Mouse (Mus musculus) midbrain, embryonic 16.5 days (tissue): ENCODE results near the gene Polr1a. TPM values are rescaled to one million over a fixed set of nuclear protein-coding genes. Genes with fewer than 3 reads are reported as not detected.

ENCODE experiments used
- ATAC-seq: fragments of 200-750 bp; cut with Nextera tagmentation; 2 replicates; pipeline ENCODE4 v1.8.0; 2017; ENCODE audit warnings: moderate TSS enrichment
- H3K27ac ChIP-seq: fragments of 300-500 bp; sonication (generic); 2 replicates; pipeline ENCODE4 v1.5.1; 2014; ENCODE audit warnings: mild to moderate bottlenecking, low read length, mixed read lengths
- H3K27me3 ChIP-seq: fragments of 300-500 bp; sonication (generic); 2 replicates; pipeline ENCODE4 v1.6.1; 2014; ENCODE audit warnings: low read depth, low read length, mixed read lengths; ENCODE audit not compliant: control insufficient read depth, insufficient read depth
- H3K36me3 ChIP-seq: fragments of 300-500 bp; sonication (generic); 2 replicates; pipeline ENCODE4 v1.6.1; 2014; ENCODE audit warnings: mild to moderate bottlenecking, low read length, moderate library complexity, mixed read lengths; ENCODE audit not compliant: control insufficient read depth, insufficient read depth
- H3K4me1 ChIP-seq: fragments of 300-500 bp; sonication (generic); 2 replicates; pipeline ENCODE4 v1.6.1; 2014; ENCODE audit warnings: mild to moderate bottlenecking, low read length, mixed read lengths; ENCODE audit not compliant: control insufficient read depth, insufficient read depth
- H3K4me2 ChIP-seq: fragments of 300-500 bp; sonication (generic); 2 replicates; pipeline ENCODE4 v1.6.1; 2014; ENCODE audit warnings: mild to moderate bottlenecking, low read length, mixed read lengths
- H3K4me3 ChIP-seq: fragments of 300-500 bp; sonication (generic); 2 replicates; pipeline ENCODE4 v1.5.1; 2014; ENCODE audit warnings: low read depth, mild to moderate bottlenecking, low read length, moderate library complexity, mixed read lengths
- H3K9ac ChIP-seq: fragments of 300-500 bp; sonication (generic); 2 replicates; pipeline ENCODE4 v1.6.1; 2014; ENCODE audit warnings: low read depth, low read length, mixed read lengths
- H3K9me3 ChIP-seq: fragments of 300-500 bp; sonication (generic); replicated peaks from 2 replicates; pipeline ENCODE4 v1.6.1; 2014; ENCODE audit warnings: mild to moderate bottlenecking, low read length, mixed read lengths; ENCODE audit not compliant: control insufficient read depth, poor library complexity, severe bottlenecking
- WGBS: fragments of 180-500 bp; shearing (Covaris S2); extraction: QIAGEN DNeasy Blood & Tissue Kit; methylation state at CpG from one replicate; pipeline ENCODE4 v1.1.7; 2014; 5-methylcytosine and 5-hydroxymethylcytosine counted together
- polyA plus RNA-seq: library from polyadenylated mRNA; unstranded; fragments of >200 nt; fragmentation: Nextera tagmentation; extraction: Ambion mirVana; gene quantifications from 2 replicates; pipeline ENCODE4 v1.2.1, GENCODE M21; 2015

The Polr1a gene
- polyA plus RNA-seq, 1 experiment from 2014 or later, result 18.6 TPM

DNA sequence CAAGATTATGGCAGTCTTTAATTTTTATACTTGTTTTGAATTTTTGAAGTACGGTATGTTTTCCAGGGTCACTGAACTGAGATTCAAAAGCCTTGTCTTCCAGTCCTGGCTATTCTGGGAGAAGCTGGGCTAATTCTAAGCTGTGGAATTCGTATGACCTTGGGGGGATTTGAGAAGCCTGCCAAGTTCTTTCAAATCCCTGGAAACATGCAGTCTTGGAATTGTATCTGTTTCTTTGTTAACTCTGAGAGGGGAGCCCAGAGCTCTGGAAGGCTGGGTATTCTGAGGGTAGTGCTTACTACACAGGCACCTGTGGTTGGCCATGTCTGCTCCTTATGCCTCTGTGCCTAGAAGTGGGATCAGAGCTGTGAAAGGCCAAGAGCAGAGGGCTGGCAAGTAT lies 26.9 kb downstream of the Polr1a start:
- no peaks in the 10 kb centered on the region for H3K9me3 ChIP-seq
- no peak overlapping the region for H3K4me3 ChIP-seq
- 69% methylated on average over 2 of the region's 2 CpGs for WGBS
- no peak overlapping the region for H3K9ac ChIP-seq
- H3K4me1 ChIP-seq, result no peaks in the 10 kb centered on the region
- peaks cover 16% of the 10 kb centered on the region for H3K36me3 ChIP-seq
- no peaks in the 10 kb centered on the region for H3K27me3 ChIP-seq
- no peak for ATAC-seq
- no peak overlapping the region for H3K27ac ChIP-seq
- H3K4me2 ChIP-seq, result no peak overlapping the region

DNA sequence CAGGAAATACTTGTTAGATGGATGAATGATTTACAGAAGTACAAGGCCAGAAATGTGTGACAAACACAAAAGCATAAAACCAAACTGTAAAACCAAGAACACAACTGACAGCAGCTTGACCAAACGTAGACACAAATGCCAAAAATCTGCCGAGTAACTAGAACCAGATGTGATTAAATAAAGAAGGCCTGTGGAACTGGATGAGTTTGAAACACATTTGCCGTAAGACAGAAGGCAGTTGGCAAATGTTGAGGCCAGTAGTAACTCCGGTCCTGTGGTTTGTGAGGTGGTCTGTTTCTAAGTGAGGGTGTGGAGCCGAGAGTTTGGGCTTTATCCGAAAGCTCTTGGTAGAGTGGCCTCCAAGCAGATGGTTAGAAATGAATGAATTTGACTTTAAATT lies 32.1 kb downstream of the Polr1a start:
- ATAC-seq, result no peak
- peaks cover 16% of the 10 kb centered on the region for H3K36me3 ChIP-seq
- no peak overlapping the region for H3K9ac ChIP-seq
- no peaks in the 10 kb centered on the region for H3K9me3 ChIP-seq
- no peak overlapping the region for H3K4me2 ChIP-seq
- 94% methylated on average over 6 of the region's 6 CpGs for WGBS
- no peaks in the 10 kb centered on the region for H3K4me1 ChIP-seq
- no peaks in the 10 kb centered on the region for H3K27me3 ChIP-seq
- no peak overlapping the region for H3K4me3 ChIP-seq
- H3K27ac ChIP-seq, result no peak overlapping the region

DNA sequence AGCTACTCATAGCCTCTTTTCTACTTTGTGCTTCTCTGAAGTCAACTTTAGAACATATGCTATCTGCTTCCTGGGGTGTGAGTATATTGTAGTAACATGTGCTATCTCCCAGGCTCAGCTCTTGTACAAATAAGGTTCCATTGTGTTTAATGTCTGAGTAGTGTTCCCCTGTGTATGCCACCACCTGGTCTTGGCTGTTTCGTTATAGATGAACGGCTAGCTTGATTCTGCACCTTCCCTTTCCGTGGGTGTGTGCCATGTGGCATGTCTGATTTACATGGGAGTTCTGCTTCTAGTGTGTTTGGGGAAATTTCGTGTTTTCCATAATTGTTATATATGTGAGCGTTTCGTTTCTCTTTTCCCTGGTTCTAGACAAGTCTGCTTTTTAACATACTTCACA lies 36.2 kb downstream of the Polr1a start:
- no peaks in the 10 kb centered on the region for H3K9me3 ChIP-seq
- H3K4me2 ChIP-seq, result no peak overlapping the region
- H3K27ac ChIP-seq, result no peak overlapping the region
- H3K9ac ChIP-seq, result no peak overlapping the region
- no peaks in the 10 kb centered on the region for H3K4me1 ChIP-seq
- H3K4me3 ChIP-seq, result no peak overlapping the region
- 93% methylated on average over 6 of the region's 6 CpGs for WGBS
- no peaks in the 10 kb centered on the region for H3K27me3 ChIP-seq
- ATAC-seq, result no peak
- H3K36me3 ChIP-seq, result peaks cover 16% of the 10 kb centered on the region

DNA sequence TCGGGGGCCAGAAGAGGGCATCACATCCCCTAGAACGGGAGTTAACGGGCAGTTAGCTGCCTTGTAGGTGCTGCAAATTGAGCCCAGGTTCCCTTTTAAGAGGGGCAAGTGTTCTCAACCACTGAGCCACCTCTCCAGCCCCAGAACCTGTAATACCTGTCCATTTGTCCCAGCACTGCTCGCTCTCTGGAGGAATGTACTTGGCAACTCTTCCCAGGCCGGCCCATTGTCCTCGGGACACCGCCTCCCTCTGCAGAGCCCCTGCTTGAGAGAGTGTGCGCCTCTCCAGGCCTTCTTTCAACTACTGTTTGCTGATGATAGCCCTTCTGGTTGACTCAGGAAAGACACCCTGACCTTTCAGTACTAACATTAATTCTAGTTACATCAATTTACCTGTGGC lies 37.3 kb downstream of the Polr1a start:
- no peak overlapping the region for H3K4me2 ChIP-seq
- H3K4me1 ChIP-seq, result no peaks in the 10 kb centered on the region
- H3K9me3 ChIP-seq, result no peaks in the 10 kb centered on the region
- no peak overlapping the region for H3K4me3 ChIP-seq
- 95% methylated on average over 8 of the region's 8 CpGs for WGBS
- H3K27me3 ChIP-seq, result no peaks in the 10 kb centered on the region
- no peak for ATAC-seq
- H3K27ac ChIP-seq, result no peak overlapping the region
- H3K36me3 ChIP-seq, result peaks cover 18% of the 10 kb centered on the region
- no peak overlapping the region for H3K9ac ChIP-seq

DNA sequence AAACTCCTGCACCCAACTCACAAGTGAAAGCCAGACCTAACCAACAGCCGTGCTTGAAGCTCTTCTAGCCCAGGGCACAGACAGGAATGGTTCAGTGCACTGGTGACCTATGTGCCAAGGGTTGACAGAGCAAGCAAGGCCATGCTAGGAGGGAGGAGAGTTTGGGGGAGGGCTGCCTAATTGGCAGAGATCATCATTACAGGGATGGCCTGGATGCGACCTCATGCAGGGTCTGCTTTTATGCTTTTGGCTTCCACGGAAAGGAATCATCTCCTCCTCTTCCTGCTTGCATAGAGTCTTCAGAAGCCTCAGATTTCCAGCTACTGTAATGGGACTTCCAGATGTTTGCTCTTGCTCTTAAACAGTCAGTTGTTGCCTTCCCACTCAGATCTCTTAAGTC lies 40.9 kb downstream of the Polr1a start:
- no peaks in the 10 kb centered on the region for H3K27me3 ChIP-seq
- ATAC-seq, result no peak
- H3K9me3 ChIP-seq, result no peaks in the 10 kb centered on the region
- no peak overlapping the region for H3K9ac ChIP-seq
- no peak overlapping the region for H3K4me3 ChIP-seq
- no peak overlapping the region for H3K27ac ChIP-seq
- WGBS, result 95% methylated on average over 3 of the region's 3 CpGs
- no peak overlapping the region for H3K4me2 ChIP-seq
- no peaks in the 10 kb centered on the region for H3K4me1 ChIP-seq
- peaks cover 32% of the 10 kb centered on the region for H3K36me3 ChIP-seq

DNA sequence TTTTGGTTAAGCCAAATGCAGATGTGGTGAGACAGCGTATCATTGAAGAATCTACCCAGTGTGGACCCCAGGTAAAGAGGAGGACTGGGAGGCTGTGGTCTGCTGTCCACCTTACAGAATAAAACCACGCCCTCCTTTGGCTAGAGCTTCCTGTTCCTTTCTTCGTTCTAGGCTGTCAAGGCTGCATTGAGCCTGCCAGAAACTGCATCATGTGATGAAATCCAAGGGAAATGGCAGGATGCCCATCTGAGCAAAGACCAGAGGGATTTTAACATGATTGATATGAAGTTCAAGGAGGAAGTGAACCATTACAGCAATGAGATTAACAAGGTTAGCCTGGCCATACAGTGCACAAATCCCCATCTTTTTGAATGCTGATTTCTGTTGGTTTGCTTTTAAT lies 41.7 kb downstream of the Polr1a start:
- ATAC-seq, result no peak
- H3K9ac ChIP-seq, result no peak overlapping the region
- peaks cover 33% of the 10 kb centered on the region for H3K36me3 ChIP-seq
- H3K9me3 ChIP-seq, result no peaks in the 10 kb centered on the region
- no peak overlapping the region for H3K27ac ChIP-seq
- no peaks in the 10 kb centered on the region for H3K27me3 ChIP-seq
- no peak overlapping the region for H3K4me3 ChIP-seq
- H3K4me2 ChIP-seq, result no peak overlapping the region
- WGBS, result 88% methylated on average over 3 of the region's 3 CpGs
- H3K4me1 ChIP-seq, result no peaks in the 10 kb centered on the region

DNA sequence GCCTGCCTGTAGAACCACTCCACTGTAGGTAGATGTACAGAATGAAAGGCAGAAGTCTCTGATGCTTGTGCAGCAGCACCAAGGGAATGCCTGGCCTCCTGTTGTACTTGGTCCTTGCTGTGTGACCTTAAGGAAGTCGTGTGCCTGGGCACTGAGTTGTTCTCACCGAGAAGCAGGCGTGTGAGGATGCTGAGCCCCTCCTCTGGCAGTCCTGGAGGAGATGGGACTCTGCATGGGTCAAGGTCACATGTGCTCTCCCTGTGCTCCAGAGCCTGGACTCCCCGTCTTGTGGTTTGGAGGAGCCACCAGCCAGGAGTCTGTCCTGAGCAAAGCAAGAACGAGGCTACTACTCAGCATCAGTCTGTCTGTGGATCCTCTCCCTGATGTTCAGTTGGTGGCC lies 42.3 kb downstream of the Polr1a start:
- 89% methylated on average over 5 of the region's 5 CpGs for WGBS
- H3K9me3 ChIP-seq, result no peaks in the 10 kb centered on the region

DNA sequence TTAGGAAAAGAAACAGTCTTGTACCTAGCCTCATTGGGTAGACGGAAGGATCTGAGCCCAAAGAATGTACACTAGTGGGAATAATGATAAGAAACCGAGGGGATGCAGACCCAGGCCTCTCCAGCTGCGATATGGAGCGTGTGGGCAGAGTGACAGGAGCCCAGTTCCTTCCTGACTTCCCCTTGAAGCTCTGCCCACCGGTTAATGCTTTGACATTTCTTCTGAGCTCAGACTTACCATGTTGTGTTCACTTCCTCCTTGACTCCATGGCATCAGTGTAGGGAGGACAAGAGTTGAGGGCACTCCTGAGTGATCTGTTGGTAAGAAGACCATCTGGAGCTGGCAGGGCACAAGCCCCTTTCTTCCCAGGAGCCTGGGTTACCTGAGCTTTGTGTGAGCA lies 53.3 kb downstream of the Polr1a start:
- H3K9ac ChIP-seq, result no peak overlapping the region
- no peaks in the 10 kb centered on the region for H3K9me3 ChIP-seq
- no peak overlapping the region for H3K4me3 ChIP-seq
- H3K4me1 ChIP-seq, result no peaks in the 10 kb centered on the region
- WGBS, result 94% methylated on average over 5 of the region's 5 CpGs
- no peak for ATAC-seq
- no peak overlapping the region for H3K27ac ChIP-seq
- H3K4me2 ChIP-seq, result no peak overlapping the region
- H3K27me3 ChIP-seq, result no peaks in the 10 kb centered on the region
- peaks cover 5% of the 10 kb centered on the region; the same call in 1 of the 2 replicates for H3K36me3 ChIP-seq

More for the DNA sequence above, 42.3 kb downstream of the Polr1a start:
- peaks cover 33% of the 10 kb centered on the region for H3K36me3 ChIP-seq
- no peak overlapping the region for H3K9ac ChIP-seq
- no peak overlapping the region for H3K4me3 ChIP-seq
- H3K4me1 ChIP-seq, result no peaks in the 10 kb centered on the region
- no peak overlapping the region for H3K4me2 ChIP-seq
- ATAC-seq, result no peak
- H3K27me3 ChIP-seq, result no peaks in the 10 kb centered on the region
- H3K27ac ChIP-seq, result no peak overlapping the region

DNA sequence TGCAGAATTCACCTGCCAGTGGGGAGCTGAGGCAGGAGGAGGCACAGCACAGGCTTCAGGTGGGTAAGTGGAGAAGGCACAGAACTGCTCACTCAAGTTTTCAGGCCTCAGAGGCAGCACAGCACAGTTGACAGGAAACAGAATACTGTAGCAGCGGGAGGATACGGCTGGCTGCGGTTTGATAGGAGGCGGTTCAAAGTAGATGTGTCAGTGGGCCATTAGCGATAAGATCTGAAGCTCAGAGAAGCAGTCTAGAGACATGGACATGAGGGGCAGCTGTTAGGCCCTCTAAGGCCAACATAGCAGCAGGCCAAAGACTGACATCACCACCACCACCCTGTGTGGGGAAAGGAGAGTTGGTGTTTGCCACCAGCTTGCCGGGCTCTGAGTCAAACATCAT lies 53.9 kb downstream of the Polr1a start:
- H3K9ac ChIP-seq, result no peak overlapping the region
- WGBS, result 95% methylated on average over 6 of the region's 6 CpGs
- no peak for ATAC-seq

DNA sequence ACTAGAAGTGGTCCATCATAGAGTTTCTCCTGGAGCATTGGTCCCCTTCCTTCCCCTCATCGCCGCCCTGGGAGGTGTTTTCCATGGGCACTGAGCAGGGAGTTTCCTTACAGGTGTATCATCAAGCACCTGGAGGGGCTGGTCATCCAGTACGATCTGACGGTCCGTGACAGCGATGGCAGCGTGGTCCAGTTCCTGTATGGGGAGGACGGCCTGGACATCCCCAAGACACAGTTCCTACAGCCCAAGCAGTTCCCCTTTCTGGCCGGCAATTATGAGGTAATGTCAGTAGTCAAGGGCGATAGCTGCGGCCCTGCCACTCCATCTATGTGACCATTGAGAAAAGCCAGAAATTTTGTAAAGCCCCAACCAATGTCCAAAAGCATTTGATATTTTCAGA lies 54.7 kb downstream of the Polr1a start:
- peaks cover 11% of the 10 kb centered on the region; the same call in 1 of the 2 replicates for H3K36me3 ChIP-seq
- WGBS, result 95% methylated on average over 11 of the region's 11 CpGs

More for the DNA sequence above, 53.9 kb downstream of the Polr1a start:
- no peaks in the 10 kb centered on the region for H3K27me3 ChIP-seq
- H3K36me3 ChIP-seq, result peaks cover 5% of the 10 kb centered on the region; the same call in 1 of the 2 replicates
- H3K4me3 ChIP-seq, result no peak overlapping the region
- no peak overlapping the region for H3K27ac ChIP-seq
- no peak overlapping the region for H3K4me2 ChIP-seq
- H3K9me3 ChIP-seq, result no peaks in the 10 kb centered on the region
- no peaks in the 10 kb centered on the region for H3K4me1 ChIP-seq

More for the DNA sequence above, 54.7 kb downstream of the Polr1a start:
- ATAC-seq, result no peak
- H3K9ac ChIP-seq, result no peak overlapping the region
- H3K27ac ChIP-seq, result no peak overlapping the region
- no peaks in the 10 kb centered on the region for H3K27me3 ChIP-seq
- H3K9me3 ChIP-seq, result no peaks in the 10 kb centered on the region
- no peak overlapping the region for H3K4me3 ChIP-seq
- H3K4me2 ChIP-seq, result no peak overlapping the region
- H3K4me1 ChIP-seq, result no peaks in the 10 kb centered on the region
